Mouse (Mus musculus): ENCODE data around the gene Tmprss5.

GRCm38 (mm10) chr9:49098871-49099270, 17.8 kb downstream of the Tmprss5 start:
- TF ChIP-seq CTCF (IDR thresholded peaks at IDR 0.05; ENCODE audit: borderline replicate concordance, insufficient read depth, low read depth, low read length) (no peak), POLR2A (IDR thresholded peaks at IDR 0.05; ENCODE audit: borderline replicate concordance, insufficient read depth, low read length) (no peak)

Measured in cerebellum, adult 2 months (tissue).